Mouse (Mus musculus) limb, embryonic 13.5 days (tissue): ENCODE measurements around the gene Pappa. TPM values are rescaled to one million over a fixed set of nuclear protein-coding genes. Genes with fewer than 3 reads are reported as not detected.

Source experiments
- ATAC-seq: fragments of 200-750 bp; cut with Nextera tagmentation; 2 replicates; pipeline ENCODE4 v1.8.0; 2017; ENCODE audit warnings: low read depth, moderate number of reproducible peaks, moderate TSS enrichment; ENCODE audit not compliant: low FRiP score
- H3K27ac ChIP-seq: fragments of 300-500 bp; sonication (generic); 2 replicates; pipeline ENCODE4 v1.5.1; 2015; ENCODE audit warnings: inconsistent platforms, mild to moderate bottlenecking, moderate library complexity
- H3K27me3 ChIP-seq: fragments of 300-500 bp; sonication (generic); 2 replicates; pipeline ENCODE4 v1.6.1; 2015; ENCODE audit warnings: mild to moderate bottlenecking, inconsistent platforms
- H3K36me3 ChIP-seq: fragments of 300-500 bp; sonication (generic); 2 replicates; pipeline ENCODE4 v1.6.1; 2015; ENCODE audit warnings: inconsistent platforms, mild to moderate bottlenecking, moderate library complexity
- H3K4me1 ChIP-seq: fragments of 300-500 bp; sonication (generic); 2 replicates; pipeline ENCODE4 v1.6.1; 2015; ENCODE audit warnings: inconsistent platforms
- H3K4me2 ChIP-seq: fragments of 300-500 bp; sonication (generic); replicated peaks from 2 replicates; pipeline ENCODE4 v1.6.1; 2015; ENCODE audit warnings: inconsistent platforms, mild to moderate bottlenecking, moderate library complexity
- H3K4me3 ChIP-seq: fragments of 300-500 bp; sonication (generic); 2 replicates; pipeline ENCODE4 v1.5.1; 2015; ENCODE audit warnings: moderate library complexity, mild to moderate bottlenecking, inconsistent platforms
- H3K9ac ChIP-seq: fragments of 300-500 bp; sonication (generic); 2 replicates; pipeline ENCODE4 v1.6.1; 2015; ENCODE audit warnings: mild to moderate bottlenecking, inconsistent platforms
- H3K9me3 ChIP-seq: fragments of 300-500 bp; sonication (generic); 2 replicates; pipeline ENCODE4 v1.6.1; 2016; ENCODE audit warnings: inconsistent platforms
- WGBS: fragments of 180-500 bp; shearing (Covaris S2); methylation state at CpG from one replicate; pipeline ENCODE4 v1.1.7; 2015; 5-methylcytosine and 5-hydroxymethylcytosine counted together
- polyA plus RNA-seq: library from polyadenylated mRNA; unstranded; fragments of >200 nt; fragmentation: Nextera tagmentation; extraction: Ambion mirVana; gene quantifications from 2 replicates; pipeline ENCODE4 v1.2.1, GENCODE M21; 2015

The Pappa gene
- polyA plus RNA-seq, 1 experiment from 2014 or later = 2.4 TPM

GRCm38 (mm10) chr4:65242434-65242931 is 118.5 kb downstream of the Pappa start:
- Histone ChIP-seq H3K9me3 (no peaks in the 10 kb centered on the region), H3K9ac (no peak overlapping the region), H3K27me3 (0 out of 2 replicates have a peak, but pooled peaks cover 4% of the 10 kb centered on the region), H3K27ac (no peak overlapping the region), H3K4me1 (peaks cover 10% of the 10 kb centered on the region), H3K36me3 (no peaks in the 10 kb centered on the region; the same call in 1 of the 2 replicates), H3K4me2 (no peak overlapping the region), H3K4me3 (no peak overlapping the region)
- ATAC-seq = no peak
- WGBS = 4% methylated on average over 3 of the region's 3 CpGs

GRCm38 (mm10) chr4:65243245-65243644 is 119.3 kb downstream of the Pappa start:
- 27% methylated on average over 2 of the region's 2 CpGs for WGBS
- Histone ChIP-seq H3K4me1 (peaks cover 9% of the 10 kb centered on the region), H3K27ac (no peak overlapping the region), H3K27me3 (0 out of 2 replicates have a peak, but pooled peaks cover 4% of the 10 kb centered on the region), H3K9me3 (no peaks in the 10 kb centered on the region), H3K4me3 (no peak overlapping the region), H3K4me2 (no peak overlapping the region), H3K9ac (no peak overlapping the region), H3K36me3 (no peaks in the 10 kb centered on the region; the same call in 1 of the 2 replicates)
- no peak for ATAC-seq

GRCm38 (mm10) chr4:65245015-65245414 is 121.0 kb downstream of the Pappa start:
- Histone ChIP-seq H3K4me2 (no peak overlapping the region), H3K27ac (no peak overlapping the region), H3K4me1 (peaks cover 6% of the 10 kb centered on the region), H3K27me3 (0 out of 2 replicates have a peak, but pooled peaks cover 4% of the 10 kb centered on the region), H3K9me3 (no peaks in the 10 kb centered on the region), H3K9ac (no peak overlapping the region), H3K36me3 (no peaks in the 10 kb centered on the region; the same call in 1 of the 2 replicates), H3K4me3 (no peak overlapping the region)
- no peak for ATAC-seq
- 54% methylated on average over 4 of the region's 4 CpGs for WGBS

- no peak overlapping the region for H3K4me3 ChIP-seq
- H3K4me2 ChIP-seq = no peak overlapping the region
- no peak overlapping the region for H3K9ac ChIP-seq
- H3K9me3 ChIP-seq = no peaks in the 10 kb centered on the region
- WGBS = 58% methylated on average over 3 of the region's 3 CpGs
- H3K4me1 ChIP-seq = peaks cover 6% of the 10 kb centered on the region
- no peak for ATAC-seq
- no peak overlapping the region for H3K27ac ChIP-seq
- 0 out of 2 replicates have a peak, but pooled peaks cover 4% of the 10 kb centered on the region for H3K27me3 ChIP-seq
- H3K36me3 ChIP-seq = no peaks in the 10 kb centered on the region; the same call in 1 of the 2 replicates
Observed at GRCm38 (mm10) chr4:65245440-65245839, 121.5 kb downstream of the Pappa start.

- Histone ChIP-seq H3K9me3 (no peaks in the 10 kb centered on the region), H3K27ac (no peak overlapping the region), H3K4me3 (no peak overlapping the region), H3K36me3 (no peaks in the 10 kb centered on the region), H3K4me2 (peak overlapping the region; percentile 34; the same call in 1 of the 2 replicates), H3K9ac (no peak overlapping the region), H3K4me1 (peaks cover 10% of the 10 kb centered on the region), H3K27me3 (no peaks in the 10 kb centered on the region)
- no peak for ATAC-seq
- WGBS = 4% methylated on average over 8 of the region's 8 CpGs
Observed at GRCm38 (mm10) chr4:65252193-65252592, 128.2 kb downstream of the Pappa start.

GRCm38 (mm10) chr4:65254073-65254472 is 130.1 kb downstream of the Pappa start:
- Histone ChIP-seq H3K4me1 (peaks cover 10% of the 10 kb centered on the region), H3K36me3 (no peaks in the 10 kb centered on the region), H3K9me3 (no peaks in the 10 kb centered on the region), H3K27me3 (no peaks in the 10 kb centered on the region), H3K4me2 (no peak overlapping the region), H3K9ac (no peak overlapping the region), H3K27ac (no peak overlapping the region), H3K4me3 (no peak overlapping the region)
- no peak for ATAC-seq
- 88% methylated on average over 1 of the region's 1 CpGs for WGBS

GRCm38 (mm10) chr4:65267066-65267465 is 143.1 kb downstream of the Pappa start:
- Histone ChIP-seq H3K4me2 (no peak overlapping the region), H3K9ac (no peak overlapping the region), H3K27ac (no peak overlapping the region), H3K4me1 (no peaks in the 10 kb centered on the region), H3K27me3 (no peaks in the 10 kb centered on the region), H3K36me3 (no peaks in the 10 kb centered on the region), H3K9me3 (no peaks in the 10 kb centered on the region), H3K4me3 (no peak overlapping the region)
- 51% methylated on average over 2 of the region's 2 CpGs for WGBS
- ATAC-seq = no peak

- Histone ChIP-seq H3K9me3 (no peaks in the 10 kb centered on the region), H3K9ac (no peak overlapping the region), H3K4me1 (0 out of 2 replicates have a peak, but pooled peaks cover 2% of the 10 kb centered on the region), H3K4me3 (no peak overlapping the region), H3K27me3 (no peaks in the 10 kb centered on the region), H3K4me2 (no peak overlapping the region), H3K36me3 (no peaks in the 10 kb centered on the region), H3K27ac (no peak overlapping the region)
- WGBS = 69% methylated on average over 2 of the region's 2 CpGs
- no peak for ATAC-seq
Observed at GRCm38 (mm10) chr4:65269996-65270395, 146.0 kb downstream of the Pappa start.

GRCm38 (mm10) chr4:65272295-65272694 is 148.3 kb downstream of the Pappa start:
- ATAC-seq = no peak
- H3K4me3 ChIP-seq = no peak overlapping the region
- H3K27ac ChIP-seq = no peak overlapping the region
- H3K27me3 ChIP-seq = no peaks in the 10 kb centered on the region
- no peaks in the 10 kb centered on the region for H3K36me3 ChIP-seq
- 49% methylated on average over 4 of the region's 4 CpGs for WGBS
- no peaks in the 10 kb centered on the region for H3K9me3 ChIP-seq
- no peak overlapping the region for H3K4me2 ChIP-seq
- no peak overlapping the region for H3K9ac ChIP-seq
- H3K4me1 ChIP-seq = 0 out of 2 replicates have a peak, but pooled peaks cover 2% of the 10 kb centered on the region

- WGBS = 91% methylated on average over 1 of the region's 1 CpGs
- peaks cover 6% of the 10 kb centered on the region for H3K4me1 ChIP-seq
- H3K27ac ChIP-seq = no peak overlapping the region
- no peaks in the 10 kb centered on the region for H3K9me3 ChIP-seq
- H3K4me3 ChIP-seq = no peak overlapping the region
- H3K36me3 ChIP-seq = no peaks in the 10 kb centered on the region
- H3K27me3 ChIP-seq = no peaks in the 10 kb centered on the region
- ATAC-seq = no peak
- H3K4me2 ChIP-seq = no peak overlapping the region
- H3K9ac ChIP-seq = no peak overlapping the region
Observed at GRCm38 (mm10) chr4:65273299-65273851, 149.4 kb downstream of the Pappa start.

GRCm38 (mm10) chr4:65278451-65279271 is 154.7 kb downstream of the Pappa start:
- WGBS = 19% methylated on average over 10 of the region's 10 CpGs
- no peak overlapping the region for H3K4me3 ChIP-seq
- H3K27ac ChIP-seq = no peak overlapping the region
- H3K27me3 ChIP-seq = no peaks in the 10 kb centered on the region
- H3K9me3 ChIP-seq = no peaks in the 10 kb centered on the region
- no peak overlapping the region for H3K4me2 ChIP-seq
- H3K9ac ChIP-seq = no peak overlapping the region
- ATAC-seq = peak; percentile 69; the same call in 1 of the 2 replicates
- peaks cover 21% of the 10 kb centered on the region for H3K4me1 ChIP-seq
- H3K36me3 ChIP-seq = no peaks in the 10 kb centered on the region

GRCm38 (mm10) chr4:65279272-65279653 is 155.3 kb downstream of the Pappa start:
- Histone ChIP-seq H3K4me1 (peaks cover 21% of the 10 kb centered on the region), H3K27me3 (no peaks in the 10 kb centered on the region), H3K27ac (no peak overlapping the region), H3K36me3 (no peaks in the 10 kb centered on the region), H3K4me3 (no peak overlapping the region), H3K4me2 (no peak overlapping the region), H3K9ac (no peak overlapping the region), H3K9me3 (no peaks in the 10 kb centered on the region)
- 64% methylated on average over 4 of the region's 4 CpGs for WGBS
- no peak for ATAC-seq
